Mouse (Mus musculus): ENCODE measurements at regions not wholly inside any gene's neighbourhood (a gene's known extent, or its start where the extent isn't known, plus 50 kb on each side); places are given as distances from the start of the nearest gene placed in this dataset.
A peak's percentile ranks its signal among the peaks of the same experiment; 100 is the strongest.

- DNase-seq (ENCODE audit: low spot score), result no peak
These were observed 71.5 kb upstream of the Rpl39l start for GRCm38 (mm10) chr16:10098511-10098910.

DNA sequence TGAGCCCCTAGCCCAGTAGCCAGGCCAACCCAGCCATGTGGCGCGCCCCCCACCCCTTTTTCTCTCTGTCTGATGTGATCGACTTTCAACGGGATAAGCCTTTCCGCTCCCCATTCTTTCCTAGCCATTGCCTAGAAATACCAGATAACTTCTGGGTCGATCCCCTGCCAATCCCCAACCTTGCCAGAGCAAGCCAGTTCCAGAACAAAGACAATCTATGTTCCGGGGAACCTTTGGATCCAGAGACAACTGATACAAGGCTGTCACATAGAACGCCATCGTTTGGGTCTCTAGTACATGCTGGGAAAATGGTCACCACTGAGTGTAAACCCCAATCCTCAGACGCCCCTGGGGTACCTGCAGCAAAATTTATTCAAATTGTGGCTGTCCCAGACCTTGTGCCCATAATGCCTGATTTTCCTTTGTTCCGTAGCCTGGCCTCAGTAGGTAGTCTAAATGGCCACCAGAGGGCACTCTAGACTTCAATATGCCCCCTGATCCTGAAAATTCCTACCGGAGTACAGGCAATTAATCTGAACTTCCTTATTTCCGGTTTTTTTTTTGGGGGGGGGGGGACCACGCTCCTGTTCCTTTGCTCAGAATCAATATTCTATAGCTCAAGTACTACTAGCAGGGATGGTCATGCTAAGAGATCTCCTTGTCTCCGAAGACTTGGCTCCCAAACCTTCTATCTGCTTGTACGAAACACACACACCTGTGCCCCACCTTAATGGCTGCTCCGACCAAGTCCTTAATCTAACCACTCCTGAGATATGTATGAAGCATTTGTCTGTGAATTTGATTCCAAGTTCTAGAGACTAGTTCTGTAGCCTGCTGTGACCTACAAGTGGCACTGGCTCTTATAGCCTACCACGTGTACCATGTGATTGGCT, 81.3 kb upstream of the Rpl39l start:
- DNase-seq (ENCODE audit: low spot score), result no peak

DNA sequence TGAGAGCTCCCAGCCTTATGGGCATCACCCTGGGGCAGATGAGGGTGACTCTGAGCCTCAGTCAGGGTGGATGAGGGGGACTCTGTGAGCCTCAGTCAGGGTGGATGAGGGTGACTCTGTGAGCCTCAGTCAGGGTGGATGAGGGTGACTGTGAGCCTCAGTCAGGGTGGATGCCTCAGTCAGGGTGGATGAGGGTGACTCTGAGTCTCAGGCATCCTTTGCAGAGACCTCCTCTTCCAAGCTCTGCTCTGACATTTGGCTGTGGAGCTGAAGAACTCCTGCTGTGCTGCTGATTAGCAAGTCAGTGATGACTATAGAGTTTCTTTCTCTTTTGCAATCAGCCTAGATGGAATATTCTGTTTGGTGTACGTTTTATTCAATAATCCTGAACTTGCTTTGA, 83.7 kb upstream of the Rpl39l start:
- DNase-seq (ENCODE audit: low spot score), result no peak

- DNase-seq (ENCODE audit: low spot score), result no peak
These were observed 84.6 kb upstream of the Rpl39l start for GRCm38 (mm10) chr16:10085429-10085828.

GRCm38 (mm10) chr16:10081751-10082150, 86.4 kb upstream of the Grin2a start:
- no peak for DNase-seq (ENCODE audit: low spot score)

DNA sequence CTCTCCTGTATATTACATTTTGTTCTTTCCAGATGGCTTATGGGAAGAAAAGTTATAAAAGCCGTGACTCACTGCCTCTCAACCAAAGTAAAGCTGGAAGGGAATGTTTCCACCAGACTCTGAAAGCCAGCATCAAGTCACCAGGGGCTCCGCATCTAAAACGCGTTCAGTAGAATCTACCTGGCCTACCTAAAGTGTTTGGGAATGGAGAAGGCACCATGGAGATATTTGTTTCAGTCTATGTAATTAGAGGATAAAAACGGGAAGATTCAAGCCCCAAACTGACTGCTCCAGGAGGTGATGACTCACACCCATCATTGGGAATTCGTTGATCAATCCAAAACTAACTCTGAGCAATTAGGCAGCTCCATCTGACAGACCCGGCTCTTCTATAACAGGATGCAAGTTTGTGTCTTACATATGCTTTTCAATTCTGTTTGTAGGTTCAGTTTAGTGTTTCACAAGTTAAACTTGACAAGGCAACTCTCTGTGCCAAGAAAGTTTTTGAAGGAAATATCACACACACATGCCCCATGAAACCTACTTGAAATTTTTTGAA, 84.8 kb upstream of the Grin2a start:
- no peak for DNase-seq (ENCODE audit: low spot score)

- peak; percentile 1 for DNase-seq (ENCODE audit: low spot score)
These were observed 77.8 kb upstream of the Grin2a start for GRCm38 (mm10) chr16:10073158-10073557.

GRCm38 (mm10) chr16:10063491-10063890, 68.1 kb upstream of the Grin2a start:
- no peak for DNase-seq (ENCODE audit: low spot score)

DNA sequence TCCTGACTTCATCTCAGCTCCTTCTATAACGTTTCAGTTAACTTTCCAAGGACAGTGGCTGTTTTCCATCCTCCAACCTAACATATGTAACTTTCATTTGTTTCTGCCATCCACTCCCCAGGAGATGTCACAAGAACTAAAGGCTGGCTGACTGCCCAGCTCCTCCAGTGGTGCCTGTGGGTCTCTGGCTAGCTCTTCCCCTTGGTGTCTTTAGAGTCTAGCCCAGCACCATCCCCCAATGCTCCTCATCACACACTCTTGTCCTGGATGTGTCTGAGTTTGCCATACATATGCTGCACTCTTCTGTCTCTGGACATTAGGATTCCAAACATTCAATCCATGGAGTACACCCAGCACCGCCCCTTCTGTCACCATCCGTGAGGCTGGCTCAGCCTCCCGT, 62.7 kb upstream of the Grin2a start:
- DNase-seq (ENCODE audit: low spot score), result no peak

All from lung, postnatal 25 days (tissue).